Mouse (Mus musculus) MEL (cell line): ENCODE results near the gene Fbxo7.

Experiments
- CHD2 ChIP-seq: IDR thresholded peaks from 2 replicates; pipeline ENCODE4 v1.6.1; 2011; ENCODE audit warnings: low read length, improper control_type of control experiment
- CTCF ChIP-seq, 3 experiments: IDR thresholded peaks in 2 of 3; conservative IDR thresholded peaks in 1 of 3; 2 replicates each; pipeline ENCODE4 v1.5.1; 2011 to 2012; ENCODE audit warnings: low read length in 3 of 3, low read depth in 2 of 3, mild to moderate bottlenecking in 2 of 3, improper control_type of control experiment in 1 of 3, inconsistent platforms in 1 of 3, mixed read lengths in 1 of 3, moderate library complexity in 1 of 3; ENCODE audit not compliant: control insufficient read depth in 1 of 3, insufficient read depth in 1 of 3, poor library complexity in 1 of 3, severe bottlenecking in 1 of 3
- MAFK ChIP-seq: IDR thresholded peaks from 2 replicates; pipeline ENCODE4 v1.6.1; 2011; ENCODE audit warnings: low read depth, mild to moderate bottlenecking, low read length, improper control_type of control experiment, borderline replicate concordance
- MAX ChIP-seq: IDR thresholded peaks from 2 replicates; pipeline ENCODE4 v1.6.1; 2011; ENCODE audit warnings: low read length, improper control_type of control experiment
- MAZ ChIP-seq: IDR thresholded peaks from 2 replicates; pipeline ENCODE4 v1.6.1; 2012; ENCODE audit warnings: low read depth, mild to moderate bottlenecking, inconsistent platforms, low read length, improper control_type of control experiment
- SIN3A ChIP-seq: IDR thresholded peaks from 2 replicates; pipeline ENCODE4 v1.6.1; 2012; ENCODE audit warnings: low read length, improper control_type of control experiment, inconsistent platforms
- USF1 ChIP-seq: IDR thresholded peaks from 2 replicates; pipeline ENCODE4 v1.6.1; 2014; ENCODE audit warnings: low read depth, mild to moderate bottlenecking, inconsistent platforms, low read length, improper control_type of control experiment, moderate library complexity
- USF2 ChIP-seq, 2 experiments: IDR thresholded peaks; 2 replicates each; pipeline ENCODE4 v1.6.1; 2011 to 2012; ENCODE audit warnings: improper control_type of control experiment in 2 of 2, low read length in 2 of 2, borderline replicate concordance in 1 of 2, inconsistent platforms in 1 of 2, low read depth in 1 of 2, mild to moderate bottlenecking in 1 of 2; ENCODE audit not compliant: insufficient read depth in 1 of 2

- TF ChIP-seq MAFK = no peak
- no peak for TF ChIP-seq CTCF (IDR thresholded peaks at IDR 0.05 in 2 of 3, conservative IDR thresholded peaks at IDR 0.05 in 1 of 3; ENCODE audit: control insufficient read depth in 1 of 3, insufficient read depth in 1 of 3, low read depth in 2 of 3, low read length in 3 of 3, poor library complexity in 1 of 3, severe bottlenecking in 1 of 3)
- no peak for TF ChIP-seq MAX
- no peak for TF ChIP-seq USF1
- TF ChIP-seq USF2 (IDR thresholded peaks at IDR 0.05; ENCODE audit: borderline replicate concordance in 1 of 2, insufficient read depth in 1 of 2, low read depth in 1 of 2, low read length in 2 of 2) = no peak
- no peak for TF ChIP-seq SIN3A
- no peak for TF ChIP-seq CHD2
- no peak for TF ChIP-seq MAZ
Measured at GRCm38 (mm10) chr10:86050522-86050921, 28.8 kb downstream of the Fbxo7 start.
